23 mouse cellular contexts compared by ENCODE assay signal in the genomic region with DNA sequence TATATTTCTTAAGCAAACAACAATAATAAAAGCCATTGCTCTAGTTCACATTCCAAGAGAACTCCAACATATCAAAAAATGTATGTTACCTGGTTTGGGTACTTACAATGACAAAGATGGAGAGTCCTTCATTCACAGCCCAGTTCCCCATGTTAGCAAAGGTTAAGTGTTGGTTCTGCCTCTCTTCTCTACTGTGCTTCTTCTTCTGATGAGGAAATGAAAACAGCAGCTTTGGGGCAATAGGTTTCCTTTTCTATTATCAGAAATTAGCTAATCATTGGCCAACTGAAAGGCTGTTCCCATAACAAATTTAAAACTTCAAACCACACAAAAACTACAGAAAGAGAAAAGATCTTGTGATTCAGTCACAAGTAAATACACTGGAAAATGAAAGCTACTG. TPM values are rescaled to one million over a fixed set of nuclear protein-coding genes. Genes with fewer than 3 reads are reported as not detected.
DNase-seq lines count a peak whose midpoint lies in the region; ATAC-seq and TF ChIP-seq lines count a peak whose summit lies in the region.
"Had no signal": no experiment of that assay in that cellular context is flagged by ENCODE, and none has a peak within 500 bp of the region (broad histone marks: within the 10 kb centered on the region; RNA-seq: fewer than 3 reads in every experiment).

No protein-coding gene starts in this region.

- in situ Hi-C loops in CH12.LX (cut with MboI; ENCODE audit: low pct_ligation_motif_present, low pct_unique_long_range_greater_than_20kb, low sequenced_read_pairs) = no loop called here

- no peak overlapping the region for H3K9ac ChIP-seq in liver, postnatal 0 days (replicated peaks)
- no peak overlapping the region for H3K9ac ChIP-seq in liver, embryonic 11.5 days (ENCODE audit: low read depth, low read length)
- H3K9ac ChIP-seq in CH12.LX (ENCODE audit: insufficient read depth, low read depth) = peak overlapping the region; percentile 82
- no peak overlapping the region for H3K9ac ChIP-seq in neural tube, embryonic 15.5 days (replicated peaks)
- H3K9ac ChIP-seq: embryonic facial prominence, embryonic 13.5 days; forebrain, embryonic 15.5 days; limb, embryonic 13.5 days; liver, embryonic 14.5 days; lung, embryonic 14.5 days had no signal

- H3K9me3 ChIP-seq in liver, postnatal 0 days (ENCODE audit: low read length) = no peaks in the 10 kb centered on the region
- no peaks in the 10 kb centered on the region for H3K9me3 ChIP-seq in liver, embryonic 11.5 days (ENCODE audit: control insufficient read depth, low read length)
- H3K9me3 ChIP-seq in CH12.LX (replicated peaks; ENCODE audit: low read length) = no peaks in the 10 kb centered on the region
- H3K9me3 ChIP-seq in neural tube, embryonic 15.5 days (replicated peaks) = no peaks in the 10 kb centered on the region
- H3K9me3 ChIP-seq: embryonic facial prominence, embryonic 13.5 days; forebrain, embryonic 10.5 days; forebrain, embryonic 15.5 days; limb, embryonic 13.5 days had no signal

- DNase-seq in liver, postnatal 0 days = no peak
- no peak for DNase-seq in liver, embryonic 11.5 days (ENCODE audit: low spot score)
- DNase-seq in CH12.LX (ENCODE audit: extremely low read depth) = no peak
- DNase-seq in cerebellum, adult 11 months = no peak
- DNase-seq: adrenal gland, postnatal 25 days; cerebellum, adult 9-11 months; heart, postnatal 14 days; kidney, adult 18-20 months; kidney, postnatal 36 days; lung, embryonic 14.5 days; midbrain, embryonic 14.5 days; thymus, postnatal 4 days had no signal

- no peak for TF ChIP-seq RAD21 in CH12.LX (IDR thresholded peaks at IDR 0.05; ENCODE audit: low read depth, low read length)

- no peaks in the 10 kb centered on the region for H3K4me1 ChIP-seq in liver, postnatal 0 days (ENCODE audit: insufficient read depth)
- H3K4me1 ChIP-seq in liver, embryonic 11.5 days (replicated peaks; ENCODE audit: control insufficient read depth, insufficient read depth, low read length) = no peaks in the 10 kb centered on the region
- H3K4me1 ChIP-seq in CH12.LX (ENCODE audit: control insufficient read depth in 1 of 2, insufficient read depth in 2 of 2) = peaks cover 0 to 24% of the 10 kb centered on the region in 2 experiments; a peak in 2 of 4 replicates
- H3K4me1 ChIP-seq in neural tube, embryonic 15.5 days = no peaks in the 10 kb centered on the region
- H3K4me1 ChIP-seq: embryonic facial prominence, embryonic 13.5 days; forebrain, embryonic 10.5 days; forebrain, embryonic 15.5 days; limb, embryonic 13.5 days had no signal

- no peak; the same call in 1 of the 2 replicates for TF ChIP-seq POLR2A in CH12.LX (IDR thresholded peaks at IDR 0.05; ENCODE audit: low read depth, low read length)

- H3K36me3 ChIP-seq in liver, postnatal 0 days (replicated peaks; ENCODE audit: insufficient read depth, low read length) = no peaks in the 10 kb centered on the region
- no peaks in the 10 kb centered on the region for H3K36me3 ChIP-seq in liver, embryonic 11.5 days (ENCODE audit: control insufficient read depth, insufficient read depth, low read length)
- peaks cover 4 to 10% of the 10 kb centered on the region in 2 experiments for H3K36me3 ChIP-seq in CH12.LX (replicated peaks in 1 of 2; ENCODE audit: control insufficient read depth in 1 of 2, insufficient read depth in 1 of 2, low read length in 1 of 2)
- no peaks in the 10 kb centered on the region for H3K36me3 ChIP-seq in neural tube, embryonic 15.5 days
- H3K36me3 ChIP-seq: embryonic facial prominence, embryonic 13.5 days; forebrain, embryonic 10.5 days; forebrain, embryonic 15.5 days; limb, embryonic 13.5 days had no signal

- dilution Hi-C loops in CH12.LX (cut with MboI; ENCODE audit: extremely low pct_ligation_motif_present, extremely low pct_unique_long_range_greater_than_20kb, low sequenced_read_pairs) = no loop called here

- 0 out of 2 replicates have a peak, but pooled peaks cover 2% of the 10 kb centered on the region for H3K79me2 ChIP-seq in CH12.LX (replicated peaks; ENCODE audit: control insufficient read depth, extremely low read depth, insufficient read depth, poor library complexity, severe bottlenecking)

- peak overlapping the region; percentile 26; the same call in 1 of the 2 replicates for H3K4me3 ChIP-seq in liver, postnatal 0 days (ENCODE audit: low read depth, low read length)
- H3K4me3 ChIP-seq in liver, embryonic 11.5 days (ENCODE audit: low read depth, low read length) = no peak overlapping the region
- H3K4me3 ChIP-seq in CH12.LX (replicated peaks in 1 of 3; ENCODE audit: low read depth in 2 of 3, low read length in 2 of 3, poor library complexity in 1 of 3) = peak overlapping the region; percentile 50 to 77 (median 52)
- no peak overlapping the region for H3K4me3 ChIP-seq in neural tube, embryonic 15.5 days (replicated peaks)
- H3K4me3 ChIP-seq: embryonic facial prominence, embryonic 13.5 days; forebrain, embryonic 10.5 days; forebrain, embryonic 15.5 days; layer of hippocampus, adult 2 months; limb, embryonic 13.5 days had no signal

- no peak for ATAC-seq in liver, postnatal 0 days
- no peak for ATAC-seq in liver, embryonic 11.5 days (replicated peaks; ENCODE audit: low FRiP score)
- peak; percentile 51 for ATAC-seq in granulocyte monocyte progenitor cell, adult 5-6 weeks (replicated peaks; ENCODE audit: poor library complexity, severe bottlenecking)
- peak; percentile 17; the same call in 1 of the 2 replicates for ATAC-seq in neutrophil, adult 5-6 weeks (ENCODE audit: extremely low read depth, insufficient number of reproducible peaks, low FRiP score, poor library complexity, severe bottlenecking)
- ATAC-seq in neural tube, embryonic 15.5 days (ENCODE audit: low FRiP score) = no peak
- ATAC-seq: CD4-positive, CD25-positive, alpha-beta regulatory T cell, adult 4 months; forebrain, embryonic 15.5 days; hindbrain, embryonic 16.5 days had no signal

- H3K27ac ChIP-seq in liver, postnatal 0 days (ENCODE audit: low read depth) = 0 out of 2 replicates have a peak overlapping the region, but pooled peaks have one; percentile 16
- H3K27ac ChIP-seq in liver, embryonic 11.5 days (ENCODE audit: low read depth, low read length) = no peak overlapping the region
- no peak overlapping the region for H3K27ac ChIP-seq in CH12.LX (ENCODE audit: insufficient read depth, low read depth)
- H3K27ac ChIP-seq in neural tube, embryonic 15.5 days (replicated peaks) = no peak overlapping the region
- H3K27ac ChIP-seq: embryonic facial prominence, embryonic 13.5 days; forebrain, embryonic 10.5 days; forebrain, embryonic 15.5 days; layer of hippocampus, adult 2 months; limb, embryonic 13.5 days; liver, embryonic 14.5 days had no signal

- no peak for TF ChIP-seq EP300 in liver, postnatal 0 days (IDR thresholded peaks at IDR 0.05; ENCODE audit: low read depth)
- peak; percentile 46; the same call in 1 of the 2 replicates for TF ChIP-seq EP300 in CH12.LX (IDR thresholded peaks at IDR 0.05; ENCODE audit: low read length)

- no peak overlapping the region for H3K4me2 ChIP-seq in liver, postnatal 0 days (ENCODE audit: low read depth, low read length)
- no peak overlapping the region for H3K4me2 ChIP-seq in liver, embryonic 11.5 days
- no peak overlapping the region for H3K4me2 ChIP-seq in CH12.LX (ENCODE audit: insufficient read depth, low read depth, poor library complexity, severe bottlenecking)
- no peak overlapping the region for H3K4me2 ChIP-seq in neural tube, embryonic 15.5 days
- H3K4me2 ChIP-seq: embryonic facial prominence, embryonic 13.5 days; forebrain, embryonic 15.5 days; limb, embryonic 13.5 days; lung, embryonic 14.5 days had no signal

- no peaks in the 10 kb centered on the region for H3K27me3 ChIP-seq in liver, postnatal 0 days (ENCODE audit: insufficient read depth, low read length)
- no peaks in the 10 kb centered on the region for H3K27me3 ChIP-seq in liver, embryonic 11.5 days (replicated peaks; ENCODE audit: control insufficient read depth, insufficient read depth, low read length)
- no peaks in the 10 kb centered on the region for H3K27me3 ChIP-seq in CH12.LX (replicated peaks)
- no peaks in the 10 kb centered on the region for H3K27me3 ChIP-seq in neural tube, embryonic 15.5 days (replicated peaks)
- H3K27me3 ChIP-seq: embryonic facial prominence, embryonic 13.5 days; forebrain, embryonic 15.5 days; limb, embryonic 13.5 days had no signal

- no peak for TF ChIP-seq CTCF in liver, postnatal 0 days (IDR thresholded peaks at IDR 0.05; ENCODE audit: low read depth)
- no peak for TF ChIP-seq CTCF in CH12.LX (conservative IDR thresholded peaks at IDR 0.05 in 1 of 2, IDR thresholded peaks at IDR 0.05 in 1 of 2; ENCODE audit: low read depth in 2 of 2, low read length in 2 of 2)

TF ChIP-seq in CH12.LX, 34 proteins besides CTCF, POLR2A, EP300 and RAD21 (continues in another document):
- TF ChIP-seq BHLHE40 (IDR thresholded peaks at IDR 0.05; ENCODE audit: low read depth, low read length) (no peak), E2F4 (IDR thresholded peaks at IDR 0.05; ENCODE audit: insufficient replicate concordance, low read depth, low read length) (no peak), MEF2A (IDR thresholded peaks at IDR 0.05; ENCODE audit: borderline replicate concordance, low read depth, low read length) (peak; percentile 35; the same call in 1 of the 2 replicates), MAFK (IDR thresholded peaks at IDR 0.05; ENCODE audit: insufficient replicate concordance, low read length) (no peak), ETS1 (conservative IDR thresholded peaks at IDR 0.05; ENCODE audit: low read depth, low read length) (peak; percentile 39; the same call in 1 of the 2 replicates), ZKSCAN1 (IDR thresholded peaks at IDR 0.05; ENCODE audit: borderline replicate concordance, low read depth, low read length) (no peak), SIN3A (IDR thresholded peaks at IDR 0.05; ENCODE audit: low read length) (0 out of 2 replicates have a peak, but pooled peaks have one; percentile 38), JUN (IDR thresholded peaks at IDR 0.05; ENCODE audit: insufficient read depth, low read depth, low read length) (0 out of 2 replicates have a peak, but pooled peaks have one; percentile 23), CHD2 (IDR thresholded peaks at IDR 0.05; ENCODE audit: low read length) (no peak), POLR2AphosphoS2 (IDR thresholded peaks at IDR 0.05; ENCODE audit: low read depth, low read length) (no peak), ZNF384 (IDR thresholded peaks at IDR 0.05; ENCODE audit: low read depth, low read length) (no peak)

RNA-seq across cellular contexts. Expression of gene Cybb, which starts 18.5 kb away (rescaled TPM):
- polyA plus RNA-seq in liver, postnatal 0 days (2015; fragmentation: Nextera tagmentation; extraction: Ambion mirVana) = 23.1 and 23.8 TPM in 2 replicates
- 3.1 and 3.7 TPM in 2 replicates for polyA plus RNA-seq in liver, embryonic 11.5 days (2014; fragmentation: Nextera tagmentation; extraction: Ambion mirVana)
- total RNA-seq in CH12.LX (2012; rRNA removed) = 46.3 and 57.0 TPM in 2 replicates
- total RNA-seq in CH12.LX (2014; rRNA removed) = 111 TPM in 2 replicates
- 126 and 127 TPM in 2 replicates for polyA plus RNA-seq in CH12.LX (2012; ENCODE audit: insufficient read length, low read depth)
- total RNA-seq in granulocyte monocyte progenitor cell, adult 5-6 weeks (2014; fragmentation: Nextera tagmentation) = 42.2 and 43.0 TPM in 2 replicates
- total RNA-seq in granulocyte monocyte progenitor cell, adult 5-6 weeks (2017) = 67.4 and 76.6 TPM in 2 replicates
- total RNA-seq in neutrophil, adult 5-6 weeks (2017) = 161 and 162 TPM in 2 replicates
- 0.86 and 1.8 TPM in 2 replicates for polyA plus RNA-seq in neural tube, embryonic 15.5 days (2015; fragmentation: Nextera tagmentation; extraction: Ambion mirVana)

Comparison
In these comparisons a context has a peak if more than half of its experiments do, and no peak if none do; other contexts are left out.
1. H3K4me3 ChIP-seq: peak in liver, postnatal 0 days (single experiment) and CH12.LX (3 of 3); none in liver, embryonic 11.5 days (single experiment) and neural tube, embryonic 15.5 days (single experiment).
2. ATAC-seq: peak in granulocyte monocyte progenitor cell, adult 5-6 weeks (single experiment) and neutrophil, adult 5-6 weeks (single experiment); none in liver, postnatal 0 days (single experiment), liver, embryonic 11.5 days (single experiment) and neural tube, embryonic 15.5 days (single experiment).